Mouse (Mus musculus) spleen, adult 2 months (tissue): Measurements from ENCODE around the gene Spata33.

ENCODE experiments used
- CTCF ChIP-seq: fragments of 200-500 bp; IDR thresholded peaks from 2 replicates; pipeline ENCODE4 v1.5.1; 2011; ENCODE audit warnings: mild to moderate bottlenecking, inconsistent platforms; ENCODE audit not compliant: insufficient read depth, insufficient read length, insufficient replicate concordance; ENCODE audit errors: extremely low read depth
- POLR2A ChIP-seq: fragments of 200-500 bp; IDR thresholded peaks from 2 replicates; pipeline ENCODE4 v1.6.1; 2011; ENCODE audit warnings: low read depth, low read length, inconsistent platforms

- TF ChIP-seq CTCF (no peak), POLR2A (no peak)
Observed at GRCm38 (mm10) chr8:123243053-123243452, 30.4 kb downstream of the Spata33 start.
